Mouse (Mus musculus) limb, embryonic 10.5 days (tissue): ENCODE results near the gene Baz1b. TPM values are rescaled to one million over a fixed set of nuclear protein-coding genes. Genes with fewer than 3 reads are reported as not detected.

ENCODE experiments used
- DNase-seq: peaks from one replicate; pipeline ENCODE4 v3.0.0-alpha.2; 2017; ENCODE audit warnings: low spot score
- H3K27ac ChIP-seq: fragments of 300-500 bp; sonication (generic); 2 replicates; pipeline ENCODE4 v1.5.1; 2016; ENCODE audit warnings: mild to moderate bottlenecking
- H3K27me3 ChIP-seq: fragments of 300-500 bp; sonication (generic); 2 replicates; pipeline ENCODE4 v1.6.1; 2016; ENCODE audit warnings: low read depth, mild to moderate bottlenecking; ENCODE audit not compliant: poor library complexity, severe bottlenecking
- H3K36me3 ChIP-seq: fragments of 300-500 bp; sonication (generic); 2 replicates; pipeline ENCODE4 v1.6.1; 2016; ENCODE audit warnings: mild to moderate bottlenecking, moderate library complexity
- H3K4me1 ChIP-seq: fragments of 300-500 bp; sonication (generic); 2 replicates; pipeline ENCODE4 v1.6.1; 2016
- H3K4me3 ChIP-seq: fragments of 300-500 bp; sonication (generic); 2 replicates; pipeline ENCODE4 v1.5.1; 2016; ENCODE audit warnings: mild to moderate bottlenecking, moderate library complexity
- H3K9me3 ChIP-seq: fragments of 300-500 bp; sonication (generic); replicated peaks from 2 replicates; pipeline ENCODE4 v1.6.1; 2016; ENCODE audit warnings: mild to moderate bottlenecking
- WGBS: fragments of 180-500 bp; shearing (Covaris S2); methylation state at CpG from one replicate; pipeline ENCODE4 v1.1.7; 2016; 5-methylcytosine and 5-hydroxymethylcytosine counted together
- polyA plus RNA-seq: library from polyadenylated mRNA; unstranded; fragments of >200 nt; fragmentation: Nextera tagmentation; extraction: Ambion mirVana; gene quantifications from 2 replicates; pipeline ENCODE4 v1.2.1, GENCODE M21; 2016

The Baz1b gene
- polyA plus RNA-seq, result 58.1 and 68.3 TPM in 2 replicates

DNA sequence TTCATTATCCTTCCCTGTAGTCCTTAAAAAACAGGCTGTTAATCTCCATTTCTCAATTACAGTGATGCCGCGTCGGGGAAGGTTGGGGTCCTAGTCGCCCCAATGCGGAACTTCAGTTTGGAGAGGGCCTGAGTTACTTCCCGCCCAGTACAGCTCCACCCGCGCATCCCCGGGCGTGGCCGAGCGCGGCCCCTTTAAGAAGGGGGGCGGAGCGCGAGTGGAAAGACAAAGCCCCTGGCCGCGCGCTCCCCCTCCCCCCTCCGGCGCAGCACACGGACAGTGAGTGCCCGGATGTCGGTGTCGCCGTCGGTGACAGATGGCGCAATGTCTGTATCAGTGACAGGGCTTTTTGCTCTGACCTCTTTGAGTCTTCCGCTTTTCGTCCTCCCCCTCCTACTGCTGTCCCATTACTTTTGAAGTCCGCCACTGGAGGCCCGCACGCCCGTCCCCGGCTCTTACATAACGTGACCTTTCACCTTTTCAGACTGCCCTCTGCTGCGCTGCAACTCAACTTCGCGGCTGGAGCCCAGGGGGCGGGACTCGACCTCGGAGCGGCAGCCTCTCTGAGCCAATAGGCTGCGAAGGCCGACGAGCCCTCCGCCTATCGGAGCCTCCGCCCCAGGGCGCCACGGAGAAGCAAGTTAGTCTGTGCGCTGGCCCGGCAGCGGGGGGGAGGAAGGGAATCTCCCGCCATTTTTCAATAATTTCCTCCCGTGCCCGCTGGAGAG is at the start of gene Baz1b:
Gene Baz1b, plus strand, starts transcription at position 644 of the 728 bp plus-strand sequence.
- under 1% methylated on average over 55 of the region's 57 CpGs for WGBS
- Histone ChIP-seq H3K27ac (peak within 1 kb of the TSS; percentile 99), H3K4me1 (peaks cover 26% of the 10 kb centered on the region), H3K4me3 (peak within 1 kb of the TSS; percentile 97), H3K9me3 (no peaks in the 10 kb centered on the region), H3K27me3 (no peaks in the 10 kb centered on the region), H3K36me3 (peaks cover 52% of the 10 kb centered on the region)
- DNase-seq, result peak; percentile 95

GRCm38 (mm10) chr5:135139881-135140280 is 47.2 kb upstream of the Baz1b start:
- no peaks in the 10 kb centered on the region for H3K9me3 ChIP-seq
- WGBS, result 65% methylated on average over 2 of the region's 2 CpGs
- no peak overlapping the region for H3K27ac ChIP-seq
- H3K27me3 ChIP-seq, result peaks cover 17% of the 10 kb centered on the region
- H3K4me3 ChIP-seq, result no peak overlapping the region
- H3K36me3 ChIP-seq, result no peaks in the 10 kb centered on the region
- no peak for DNase-seq
- no peaks in the 10 kb centered on the region for H3K4me1 ChIP-seq

GRCm38 (mm10) chr5:135144469-135144868 is 42.6 kb upstream of the Baz1b start:
- no peaks in the 10 kb centered on the region for H3K27me3 ChIP-seq
- H3K27ac ChIP-seq, result no peak overlapping the region
- 58% methylated on average over 4 of the region's 4 CpGs for WGBS
- no peak for DNase-seq
- H3K4me1 ChIP-seq, result peaks cover 6% of the 10 kb centered on the region
- H3K36me3 ChIP-seq, result no peaks in the 10 kb centered on the region; the same call in 1 of the 2 replicates
- no peaks in the 10 kb centered on the region for H3K9me3 ChIP-seq
- H3K4me3 ChIP-seq, result no peak overlapping the region

DNA sequence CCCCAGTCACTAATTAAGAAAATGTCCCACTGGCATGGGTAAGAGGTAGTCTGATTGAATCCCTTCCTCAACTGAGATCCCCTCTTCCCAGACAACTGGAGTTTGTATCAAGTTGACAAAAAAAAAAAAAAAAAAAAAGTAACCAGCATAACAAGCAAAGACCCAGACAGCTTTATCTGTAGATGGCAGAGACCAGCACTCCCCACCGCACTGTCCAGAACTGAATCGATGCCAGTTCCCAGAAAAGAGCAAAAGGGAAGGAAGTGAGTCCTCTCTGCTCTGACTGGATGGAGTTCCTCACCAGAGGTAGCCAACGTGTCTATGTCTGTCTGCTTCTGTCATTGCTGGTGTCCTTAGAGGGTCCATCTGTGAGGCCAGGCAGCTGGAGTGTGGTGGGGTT is 41.5 kb upstream of the Baz1b start:
- WGBS, result 85% methylated on average over 3 of the region's 3 CpGs
- no peaks in the 10 kb centered on the region for H3K27me3 ChIP-seq
- no peak for DNase-seq
- no peaks in the 10 kb centered on the region for H3K9me3 ChIP-seq
- H3K4me1 ChIP-seq, result peaks cover 10% of the 10 kb centered on the region
- no peak overlapping the region for H3K27ac ChIP-seq
- no peaks in the 10 kb centered on the region; the same call in 1 of the 2 replicates for H3K36me3 ChIP-seq
- no peak overlapping the region for H3K4me3 ChIP-seq

DNA sequence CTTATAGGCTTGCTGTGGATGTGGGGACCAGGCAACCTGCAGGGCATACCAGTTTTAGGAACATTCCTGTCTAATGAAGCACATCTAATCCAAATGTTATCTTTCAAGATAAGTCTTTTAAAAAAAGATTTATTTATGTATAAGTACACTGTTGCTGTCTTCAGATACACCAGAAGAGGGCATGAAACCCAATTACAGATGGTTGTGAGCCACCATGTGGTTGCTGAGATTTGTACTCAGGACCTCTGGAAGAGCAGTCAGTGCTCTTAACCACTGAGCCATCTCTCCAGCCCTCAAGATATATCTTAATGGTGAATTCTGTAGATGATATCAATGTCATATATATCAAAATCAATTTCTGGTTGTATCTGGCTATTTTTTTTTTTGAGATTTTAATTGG is 41.1 kb upstream of the Baz1b start:
- Histone ChIP-seq H3K4me3 (no peak overlapping the region), H3K36me3 (no peaks in the 10 kb centered on the region; the same call in 1 of the 2 replicates), H3K27me3 (no peaks in the 10 kb centered on the region), H3K4me1 (peaks cover 10% of the 10 kb centered on the region), H3K27ac (no peak overlapping the region), H3K9me3 (no peaks in the 10 kb centered on the region)
- no peak for DNase-seq

GRCm38 (mm10) chr5:135148715-135149052 is 38.4 kb upstream of the Baz1b start:
- WGBS, result under 1% methylated on average over 13 of the region's 13 CpGs
- no peak for DNase-seq
- Histone ChIP-seq H3K4me3 (peak overlapping the region; percentile 89), H3K27ac (peak overlapping the region; percentile 96), H3K4me1 (peaks cover 10% of the 10 kb centered on the region), H3K36me3 (peaks cover 19% of the 10 kb centered on the region), H3K27me3 (no peaks in the 10 kb centered on the region), H3K9me3 (no peaks in the 10 kb centered on the region)

GRCm38 (mm10) chr5:135149053-135149819 is 37.8 kb upstream of the Baz1b start, which contains the start of gene Tbl2:
Tbl2 (plus strand) TSS chr5:135149657.
- Histone ChIP-seq H3K4me3 (peak within 1 kb of the TSS; percentile 89), H3K27me3 (no peaks in the 10 kb centered on the region), H3K9me3 (no peaks in the 10 kb centered on the region), H3K4me1 (peaks cover 10% of the 10 kb centered on the region), H3K27ac (peak within 1 kb of the TSS; percentile 96), H3K36me3 (peaks cover 25% of the 10 kb centered on the region)
- WGBS, result under 1% methylated on average over 63 of the region's 63 CpGs
- peak; percentile 97 for DNase-seq

DNA sequence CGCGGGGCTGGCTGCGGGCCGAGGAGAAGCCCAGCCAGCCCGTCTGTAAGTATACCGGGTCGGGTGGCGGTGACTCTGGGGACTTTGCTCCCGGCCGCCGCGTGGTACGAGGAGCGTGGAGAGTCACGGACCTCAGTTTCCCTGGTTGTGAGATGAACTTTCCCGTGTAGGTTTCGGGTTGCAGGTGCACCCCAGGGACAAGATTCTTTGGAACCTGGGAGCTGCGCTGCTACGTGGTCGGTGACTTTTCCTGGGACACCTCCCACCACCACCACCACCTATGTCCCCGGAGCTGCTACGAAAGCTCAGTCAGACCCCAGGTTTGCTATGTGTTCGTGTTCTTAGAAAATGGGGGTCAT is 37.3 kb upstream of the Baz1b start:
- DNase-seq, result no peak

GRCm38 (mm10) chr5:135156496-135156895 is 30.6 kb upstream of the Baz1b start:
- WGBS, result 95% methylated on average over 4 of the region's 4 CpGs
- Histone ChIP-seq H3K4me1 (no peaks in the 10 kb centered on the region), H3K27ac (no peak overlapping the region), H3K4me3 (no peak overlapping the region), H3K9me3 (no peaks in the 10 kb centered on the region), H3K27me3 (no peaks in the 10 kb centered on the region), H3K36me3 (peaks cover 93% of the 10 kb centered on the region)
- no peak for DNase-seq

More for the DNA sequence above, 37.3 kb upstream of the Baz1b start:
- H3K36me3 ChIP-seq, result peaks cover 29% of the 10 kb centered on the region
- peaks cover 10% of the 10 kb centered on the region for H3K4me1 ChIP-seq
- H3K27me3 ChIP-seq, result no peaks in the 10 kb centered on the region
- 0% methylated on average over 23 of the region's 23 CpGs for WGBS
- no peaks in the 10 kb centered on the region for H3K9me3 ChIP-seq
- H3K27ac ChIP-seq, result peak overlapping the region; percentile 96
- peak overlapping the region; percentile 89 for H3K4me3 ChIP-seq

DNA sequence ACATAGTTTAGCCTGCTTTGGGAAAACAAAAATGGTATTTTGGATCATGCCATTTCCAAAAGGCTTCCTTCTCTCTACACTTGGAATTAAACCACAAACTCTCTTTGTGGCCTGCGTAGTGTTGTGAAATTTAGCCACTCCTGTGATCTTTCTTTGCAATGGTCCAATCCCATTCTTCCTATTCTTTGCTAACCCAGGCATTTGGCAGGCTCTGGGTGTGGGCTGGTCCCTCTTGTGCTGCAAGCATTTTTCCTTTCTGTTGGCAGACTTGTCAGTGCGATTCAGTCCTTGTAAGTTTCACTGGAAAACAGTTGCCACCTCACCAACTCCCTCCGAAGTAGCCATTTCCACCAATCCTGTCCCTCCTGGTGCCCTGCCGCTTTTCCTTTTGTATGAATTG is 25.8 kb upstream of the Baz1b start:
- H3K4me1 ChIP-seq, result no peaks in the 10 kb centered on the region
- no peak overlapping the region for H3K4me3 ChIP-seq
- no peaks in the 10 kb centered on the region for H3K27me3 ChIP-seq
- no peaks in the 10 kb centered on the region for H3K9me3 ChIP-seq
- H3K36me3 ChIP-seq, result peaks cover 74% of the 10 kb centered on the region
- WGBS, result 97% methylated on average over 4 of the region's 4 CpGs
- no peak for DNase-seq
- no peak overlapping the region for H3K27ac ChIP-seq

DNA sequence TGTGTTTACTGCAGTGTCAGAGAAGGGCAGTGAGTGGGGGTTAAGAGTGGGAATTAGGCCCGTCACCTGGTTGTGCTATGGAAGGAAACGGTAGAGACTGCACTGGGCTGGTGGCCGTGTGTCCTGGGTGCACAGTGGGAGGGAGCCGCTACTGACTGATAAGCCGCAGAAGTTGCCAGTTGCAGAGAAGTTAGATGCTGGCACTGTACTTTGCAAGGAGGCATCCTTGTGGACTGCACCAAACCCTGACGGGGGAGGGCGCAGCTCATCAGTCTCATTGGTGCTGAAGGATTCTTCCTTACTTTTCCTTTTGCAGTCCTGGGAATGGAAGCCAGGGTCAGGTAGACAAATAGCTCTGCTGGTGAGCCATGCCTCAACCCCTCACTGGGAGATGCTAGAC is 25.4 kb upstream of the Baz1b start:
- H3K36me3 ChIP-seq, result peaks cover 69% of the 10 kb centered on the region
- 96% methylated on average over 7 of the region's 7 CpGs for WGBS

GRCm38 (mm10) chr5:135162361-135162760 is 24.7 kb upstream of the Baz1b start:
- Histone ChIP-seq H3K4me3 (no peak overlapping the region), H3K9me3 (no peaks in the 10 kb centered on the region), H3K27me3 (no peaks in the 10 kb centered on the region), H3K4me1 (no peaks in the 10 kb centered on the region), H3K27ac (no peak overlapping the region), H3K36me3 (peaks cover 62% of the 10 kb centered on the region)
- 95% methylated on average over 8 of the region's 8 CpGs for WGBS
- DNase-seq, result no peak

More for the DNA sequence above, 25.4 kb upstream of the Baz1b start:
- Histone ChIP-seq H3K27me3 (no peaks in the 10 kb centered on the region), H3K4me3 (no peak overlapping the region), H3K9me3 (no peaks in the 10 kb centered on the region), H3K27ac (no peak overlapping the region), H3K4me1 (no peaks in the 10 kb centered on the region)
- DNase-seq, result no peak

DNA sequence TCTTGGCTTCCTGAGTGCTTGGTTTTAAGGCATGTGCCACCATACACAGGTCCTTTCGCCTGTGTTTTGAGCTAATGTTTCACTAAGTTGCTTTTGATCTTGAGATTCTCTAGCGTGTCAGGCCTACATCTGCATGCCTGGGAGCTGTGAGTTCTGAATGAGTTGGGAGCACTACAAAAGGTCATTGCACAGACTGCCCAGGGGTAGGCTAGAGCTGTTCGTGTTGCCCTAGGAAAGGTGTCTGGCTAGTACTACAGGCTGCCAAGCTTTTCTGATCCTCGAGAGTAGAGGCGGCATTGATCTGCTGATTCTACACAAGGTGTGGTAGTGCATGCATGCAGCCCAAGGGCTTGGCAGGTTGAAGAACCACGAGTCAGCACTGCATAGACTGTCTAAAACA is 24.2 kb upstream of the Baz1b start:
- Histone ChIP-seq H3K4me3 (no peak overlapping the region), H3K9me3 (no peaks in the 10 kb centered on the region), H3K4me1 (peaks cover under 1% of the 10 kb centered on the region), H3K27me3 (no peaks in the 10 kb centered on the region), H3K27ac (no peak overlapping the region), H3K36me3 (peaks cover 59% of the 10 kb centered on the region)
- 89% methylated on average over 6 of the region's 6 CpGs for WGBS
- DNase-seq, result no peak
